Mouse (Mus musculus) embryonic facial prominence, embryonic 10.5 days (tissue): ENCODE measurements at regions not wholly inside any gene's neighbourhood (a gene's known extent, or its start where the extent isn't known, plus 50 kb on each side); places are given as distances from the start of the nearest gene placed in this dataset.

Experiments used
- DNase-seq: peaks from one replicate; pipeline ENCODE4 v3.0.0-alpha.2; 2017; ENCODE audit warnings: low spot score
- H3K27ac ChIP-seq: fragments of 300-500 bp; sonication (generic); replicated peaks from 2 replicates; pipeline ENCODE4 v1.5.1; 2016; ENCODE audit warnings: mild to moderate bottlenecking
- H3K27me3 ChIP-seq: fragments of 300-500 bp; sonication (generic); replicated peaks from 2 replicates; pipeline ENCODE4 v1.6.1; 2016; ENCODE audit warnings: low read depth, mild to moderate bottlenecking; ENCODE audit not compliant: poor library complexity, severe bottlenecking
- H3K36me3 ChIP-seq: fragments of 300-500 bp; sonication (generic); replicated peaks from 2 replicates; pipeline ENCODE4 v1.6.1; 2016; ENCODE audit warnings: mild to moderate bottlenecking, moderate library complexity
- H3K4me1 ChIP-seq: fragments of 300-500 bp; sonication (generic); 2 replicates; pipeline ENCODE4 v1.6.1; 2016
- H3K4me3 ChIP-seq: fragments of 300-500 bp; sonication (generic); 2 replicates; pipeline ENCODE4 v1.5.1; 2016; ENCODE audit warnings: mild to moderate bottlenecking, moderate library complexity
- H3K9me3 ChIP-seq: fragments of 300-500 bp; sonication (generic); 2 replicates; pipeline ENCODE4 v1.6.1; 2016; ENCODE audit warnings: mild to moderate bottlenecking
- WGBS: fragments of 180-500 bp; shearing (Covaris S2); methylation state at CpG from one replicate; pipeline ENCODE4 v1.1.7; 2016; 5-methylcytosine and 5-hydroxymethylcytosine counted together

DNA sequence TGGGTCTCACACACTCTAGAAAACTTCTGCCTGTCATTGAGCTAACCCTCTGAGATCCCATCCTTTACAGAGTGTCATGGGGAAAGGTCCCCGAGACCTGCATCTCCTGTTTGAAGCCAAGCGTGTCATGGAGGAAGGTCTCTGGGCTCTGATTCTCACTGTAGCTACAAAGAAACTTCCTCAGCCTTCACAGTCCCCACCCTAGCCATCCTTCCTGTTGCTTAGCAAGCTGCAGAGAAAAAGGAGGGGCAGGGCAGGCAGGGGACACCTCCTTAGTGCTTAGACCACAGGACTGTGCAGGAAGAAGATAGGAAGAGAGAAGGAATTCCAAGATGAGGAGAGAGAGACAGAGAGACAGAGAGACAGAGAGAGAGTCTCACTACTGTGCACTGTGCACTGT lies 74.6 kb upstream of the Tgfbr2 start:
- Histone ChIP-seq H3K9me3 (no peaks in the 10 kb centered on the region), H3K4me3 (no peak overlapping the region), H3K4me1 (peaks cover 7% of the 10 kb centered on the region), H3K36me3 (no peaks in the 10 kb centered on the region), H3K27me3 (no peaks in the 10 kb centered on the region), H3K27ac (no peak overlapping the region)
- WGBS: 87% methylated on average over 2 of the region's 2 CpGs
- DNase-seq: no peak

DNA sequence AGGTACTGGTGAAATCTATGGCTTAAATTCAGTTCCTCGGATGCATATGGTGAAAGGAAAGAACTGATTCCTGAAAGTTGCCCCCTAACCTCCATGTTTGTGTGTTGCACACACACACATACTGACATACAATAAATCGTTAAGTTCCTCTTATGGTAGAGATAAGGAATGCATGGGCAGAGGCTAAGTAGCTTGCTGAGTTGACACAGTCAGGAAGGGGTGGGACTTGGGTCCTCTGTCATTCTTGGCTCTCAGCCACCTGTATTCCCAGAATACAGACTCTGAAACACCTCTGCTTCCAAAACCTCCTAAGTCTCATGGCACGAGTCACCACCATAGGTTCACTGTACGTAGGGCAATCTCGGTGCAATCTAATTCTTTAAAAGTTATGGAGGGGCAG lies 70.0 kb upstream of the Tgfbr2 start:
- Histone ChIP-seq H3K4me3 (no peak overlapping the region), H3K36me3 (no peaks in the 10 kb centered on the region), H3K9me3 (no peaks in the 10 kb centered on the region), H3K27me3 (no peaks in the 10 kb centered on the region), H3K27ac (no peak overlapping the region), H3K4me1 (peaks cover under 1% of the 10 kb centered on the region; the same call in 1 of the 2 replicates)
- DNase-seq: no peak
- WGBS: 91% methylated on average over 5 of the region's 5 CpGs

- no peaks in the 10 kb centered on the region for H3K27me3 ChIP-seq
- H3K36me3 ChIP-seq: no peaks in the 10 kb centered on the region
- DNase-seq: no peak
- H3K9me3 ChIP-seq: no peaks in the 10 kb centered on the region
- no peak overlapping the region for H3K4me3 ChIP-seq
- H3K27ac ChIP-seq: no peak overlapping the region
- H3K4me1 ChIP-seq: peaks cover 5% of the 10 kb centered on the region; the same call in 1 of the 2 replicates
- WGBS: 88% methylated on average over 1 of the region's 1 CpGs
Measured at GRCm38 (mm10) chr9:116244619-116244899, 69.4 kb upstream of the Tgfbr2 start.

GRCm38 (mm10) chr9:116243775-116244618 lies 68.8 kb upstream of the Tgfbr2 start:
- no peak overlapping the region for H3K27ac ChIP-seq
- 81% methylated on average over 8 of the region's 8 CpGs for WGBS
- DNase-seq: no peak

GRCm38 (mm10) chr9:116241933-116242526 lies 66.9 kb upstream of the Tgfbr2 start:
- Histone ChIP-seq H3K36me3 (no peaks in the 10 kb centered on the region), H3K4me3 (no peak overlapping the region), H3K4me1 (peaks cover 5% of the 10 kb centered on the region; the same call in 1 of the 2 replicates), H3K9me3 (no peaks in the 10 kb centered on the region), H3K27me3 (no peaks in the 10 kb centered on the region), H3K27ac (no peak overlapping the region)
- 85% methylated on average over 5 of the region's 5 CpGs for WGBS
- DNase-seq: no peak

More at GRCm38 (mm10) chr9:116243775-116244618, 68.8 kb upstream of the Tgfbr2 start:
- H3K36me3 ChIP-seq: no peaks in the 10 kb centered on the region
- H3K4me3 ChIP-seq: no peak overlapping the region
- H3K9me3 ChIP-seq: no peaks in the 10 kb centered on the region
- peaks cover 5% of the 10 kb centered on the region; the same call in 1 of the 2 replicates for H3K4me1 ChIP-seq
- no peaks in the 10 kb centered on the region for H3K27me3 ChIP-seq

DNA sequence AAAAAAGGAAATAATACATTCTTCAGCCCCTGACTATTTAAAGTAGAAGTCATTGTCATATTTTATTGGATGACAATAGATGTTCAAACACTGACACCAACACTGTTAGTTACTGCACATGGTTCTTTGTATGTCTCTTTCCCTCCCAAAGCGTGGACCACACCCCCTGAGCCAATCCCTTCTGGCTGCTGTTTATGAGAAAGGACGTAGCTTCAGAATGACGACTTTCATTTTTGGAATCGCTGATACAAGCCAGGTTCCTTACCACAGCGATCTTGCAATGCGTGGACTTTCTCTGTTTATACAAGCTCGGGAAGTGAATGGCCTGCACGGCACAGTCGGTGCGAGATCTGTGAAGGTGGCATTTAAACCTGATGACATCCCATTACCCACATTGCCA lies 66.1 kb upstream of the Tgfbr2 start:
- Histone ChIP-seq H3K36me3 (no peaks in the 10 kb centered on the region), H3K27me3 (no peaks in the 10 kb centered on the region), H3K27ac (no peak overlapping the region), H3K4me1 (peaks cover 5% of the 10 kb centered on the region; the same call in 1 of the 2 replicates), H3K4me3 (no peak overlapping the region), H3K9me3 (no peaks in the 10 kb centered on the region)
- WGBS: 91% methylated on average over 10 of the region's 10 CpGs
- DNase-seq: no peak

- H3K36me3 ChIP-seq: no peaks in the 10 kb centered on the region
- DNase-seq: no peak
- no peaks in the 10 kb centered on the region for H3K9me3 ChIP-seq
- H3K27me3 ChIP-seq: no peaks in the 10 kb centered on the region
- H3K4me3 ChIP-seq: no peak overlapping the region
- peaks cover 8% of the 10 kb centered on the region for H3K4me1 ChIP-seq
- H3K27ac ChIP-seq: no peak overlapping the region
Measured at GRCm38 (mm10) chr9:116236836-116237235, 61.7 kb upstream of the Tgfbr2 start.

- DNase-seq: no peak
- no peaks in the 10 kb centered on the region for H3K9me3 ChIP-seq
- no peaks in the 10 kb centered on the region for H3K36me3 ChIP-seq
- H3K27me3 ChIP-seq: no peaks in the 10 kb centered on the region
- H3K4me3 ChIP-seq: no peak overlapping the region
- WGBS: 84% methylated on average over 7 of the region's 7 CpGs
- peaks cover 3% of the 10 kb centered on the region; the same call in 1 of the 2 replicates for H3K4me1 ChIP-seq
- no peak overlapping the region for H3K27ac ChIP-seq
Measured at GRCm38 (mm10) chr9:116234170-116234569, 59.0 kb upstream of the Tgfbr2 start.

DNA sequence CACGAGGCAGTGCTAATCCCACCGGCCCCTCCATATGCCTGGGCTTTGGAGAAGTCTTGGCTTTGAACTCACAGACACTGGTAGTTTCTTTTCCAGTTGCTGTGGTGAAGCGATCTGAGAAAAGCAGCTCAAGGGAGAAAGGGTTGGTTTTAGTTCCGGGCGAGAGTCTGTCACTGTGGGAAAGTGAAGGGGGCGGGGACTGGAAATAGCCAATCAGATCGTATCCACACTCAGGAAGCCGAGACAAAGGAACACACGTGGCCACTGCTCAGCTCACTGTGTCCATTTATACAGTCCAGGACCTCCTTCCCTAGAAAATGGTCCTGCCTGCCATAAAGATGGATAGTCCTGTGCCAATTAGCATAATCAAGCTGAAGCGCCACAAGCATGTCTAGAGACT lies 57.2 kb upstream of the Tgfbr2 start:
- no peaks in the 10 kb centered on the region for H3K9me3 ChIP-seq
- H3K4me1 ChIP-seq: peaks cover 11% of the 10 kb centered on the region
- H3K27me3 ChIP-seq: no peaks in the 10 kb centered on the region
- 82% methylated on average over 10 of the region's 10 CpGs for WGBS
- H3K27ac ChIP-seq: no peak overlapping the region
- no peak for DNase-seq
- H3K36me3 ChIP-seq: no peaks in the 10 kb centered on the region
- no peak overlapping the region for H3K4me3 ChIP-seq

- no peaks in the 10 kb centered on the region for H3K36me3 ChIP-seq
Measured at GRCm38 (mm10) chr9:116231351-116232311, 56.5 kb upstream of the Tgfbr2 start.

DNA sequence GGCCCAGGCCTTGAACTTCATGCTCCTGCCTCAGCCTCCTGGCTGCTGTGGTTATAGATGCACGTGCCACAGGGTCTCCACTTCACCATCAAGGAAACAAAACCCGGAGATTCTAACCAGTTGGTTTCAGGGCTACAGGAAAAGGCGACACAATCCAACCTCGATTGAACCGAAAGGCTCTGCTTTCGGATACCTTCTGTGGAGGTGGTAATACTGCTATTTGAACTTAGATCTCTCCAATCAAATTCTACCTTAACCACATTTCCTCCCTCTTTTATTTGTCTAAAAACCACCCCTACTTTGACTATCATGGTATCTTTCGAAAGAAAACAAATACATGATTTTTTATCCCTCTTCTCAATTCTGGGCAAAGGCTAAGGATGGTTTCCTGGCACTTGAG lies 55.2 kb upstream of the Tgfbr2 start:
- Histone ChIP-seq H3K4me3 (no peak overlapping the region), H3K9me3 (no peaks in the 10 kb centered on the region), H3K27me3 (no peaks in the 10 kb centered on the region), H3K27ac (no peak overlapping the region), H3K36me3 (no peaks in the 10 kb centered on the region), H3K4me1 (peaks cover 13% of the 10 kb centered on the region)
- DNase-seq: no peak
- WGBS: 87% methylated on average over 7 of the region's 7 CpGs

More at GRCm38 (mm10) chr9:116231351-116232311, 56.5 kb upstream of the Tgfbr2 start:
- no peak overlapping the region for H3K27ac ChIP-seq
- H3K27me3 ChIP-seq: no peaks in the 10 kb centered on the region
- H3K4me1 ChIP-seq: peaks cover 13% of the 10 kb centered on the region
- WGBS: 89% methylated on average over 16 of the region's 16 CpGs
- DNase-seq: no peak
- H3K9me3 ChIP-seq: no peaks in the 10 kb centered on the region
- H3K4me3 ChIP-seq: no peak overlapping the region

DNA sequence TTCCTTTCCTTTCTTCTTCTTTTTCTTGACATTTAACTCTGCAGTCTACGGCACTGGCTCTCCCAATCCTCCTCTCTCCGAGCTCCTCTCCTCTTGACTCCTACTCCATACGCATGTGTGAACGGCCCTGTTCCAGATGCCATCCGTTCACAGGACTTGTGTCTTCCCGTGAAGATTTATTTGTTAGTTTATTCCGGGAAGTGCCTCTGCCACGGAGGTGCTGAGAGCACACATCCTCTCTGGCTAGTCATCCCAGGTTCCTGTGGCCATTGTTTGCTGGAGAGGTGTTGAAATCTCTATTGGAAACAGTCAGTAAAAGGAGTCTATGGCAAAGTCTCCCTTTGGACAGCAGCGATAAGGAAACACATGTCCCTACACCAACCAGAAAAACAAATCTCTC lies 53.3 kb upstream of the Tgfbr2 start:
- no peaks in the 10 kb centered on the region for H3K9me3 ChIP-seq
- H3K27ac ChIP-seq: no peak overlapping the region
- no peak for DNase-seq
- H3K27me3 ChIP-seq: no peaks in the 10 kb centered on the region
- no peak overlapping the region for H3K4me3 ChIP-seq
- 75% methylated on average over 9 of the region's 9 CpGs for WGBS
- H3K36me3 ChIP-seq: no peaks in the 10 kb centered on the region
- peaks cover 10% of the 10 kb centered on the region for H3K4me1 ChIP-seq
